Mouse (Mus musculus) limb, embryonic 11.5 days (tissue): ENCODE data around the gene Spindoc. TPM values are rescaled to one million over a fixed set of nuclear protein-coding genes. Genes with fewer than 3 reads are reported as not detected.
"Not testable (repeated sequence)": the region's sequence is repeated elsewhere in the genome, so short reads cannot be mapped to it uniquely, and the experiment has no call there.

Experiments used
- ATAC-seq: fragments of 200-750 bp; cut with Nextera tagmentation; 2 replicates; pipeline ENCODE4 v1.8.0; 2017; ENCODE audit warnings: low read depth; ENCODE audit not compliant: insufficient number of reproducible peaks, low FRiP score, low TSS enrichment
- DNase-seq: peaks from one replicate; pipeline ENCODE4 v3.0.0-alpha.2; 2015; ENCODE audit warnings: low spot score
- H3K27ac ChIP-seq: fragments of 300-500 bp; sonication (generic); replicated peaks from 2 replicates; pipeline ENCODE4 v1.5.1; 2014; ENCODE audit warnings: low read depth, mild to moderate bottlenecking, low read length
- H3K27me3 ChIP-seq: fragments of 300-500 bp; sonication (generic); 2 replicates; pipeline ENCODE4 v1.6.1; 2014; ENCODE audit warnings: mild to moderate bottlenecking, low read length, mixed read lengths; ENCODE audit not compliant: control insufficient read depth, insufficient read depth
- H3K36me3 ChIP-seq: fragments of 300-500 bp; sonication (generic); 2 replicates; pipeline ENCODE4 v1.6.1; 2014; ENCODE audit warnings: mild to moderate bottlenecking, low read length, moderate library complexity, mixed read lengths; ENCODE audit not compliant: control insufficient read depth, insufficient read depth
- H3K4me1 ChIP-seq: fragments of 300-500 bp; sonication (generic); 2 replicates; pipeline ENCODE4 v1.6.1; 2014; ENCODE audit warnings: low read length, mixed read lengths; ENCODE audit not compliant: control insufficient read depth, insufficient read depth
- H3K4me2 ChIP-seq: fragments of 300-500 bp; sonication (generic); 2 replicates; pipeline ENCODE4 v1.6.1; 2014; ENCODE audit warnings: low read depth, mild to moderate bottlenecking, moderate library complexity; ENCODE audit not compliant: severe bottlenecking
- H3K4me3 ChIP-seq: fragments of 300-500 bp; sonication (generic); 2 replicates; pipeline ENCODE4 v1.5.1; 2014; ENCODE audit warnings: low read depth, low read length
- H3K9ac ChIP-seq: fragments of 300-500 bp; sonication (generic); 2 replicates; pipeline ENCODE4 v1.6.1; 2014; ENCODE audit warnings: mild to moderate bottlenecking, low read length
- H3K9me3 ChIP-seq: fragments of 300-500 bp; sonication (generic); 2 replicates; pipeline ENCODE4 v1.6.1; 2016; ENCODE audit warnings: low read length; ENCODE audit not compliant: control insufficient read depth
- WGBS: fragments of 180-500 bp; shearing (Covaris S2); extraction: QIAGEN DNeasy Blood & Tissue Kit; methylation state at CpG from one replicate; pipeline ENCODE4 v1.1.7; 2014; 5-methylcytosine and 5-hydroxymethylcytosine counted together
- polyA plus RNA-seq: library from polyadenylated mRNA; unstranded; fragments of >200 nt; fragmentation: Nextera tagmentation; extraction: Ambion mirVana; gene quantifications from 2 replicates; pipeline ENCODE4 v1.2.1, GENCODE M21; 2014

The Spindoc gene
- polyA plus RNA-seq, 1 experiment from 2014 or later: 47.9 TPM

GRCm38 (mm10) chr19:7382248-7382902, 419 bp downstream of the Spindoc start:
- Histone ChIP-seq H3K9me3 (no peaks in the 10 kb centered on the region; the same call in 1 of the 2 replicates), H3K4me1 (peaks cover 11% of the 10 kb centered on the region), H3K4me3 (peak overlapping the region; percentile 92), H3K9ac (peak overlapping the region; percentile 94), H3K36me3 (no peaks in the 10 kb centered on the region), H3K27me3 (no peaks in the 10 kb centered on the region), H3K27ac (peak overlapping the region; percentile 92), H3K4me2 (peak overlapping the region; percentile 88)
- under 1% methylated on average over 52 of the region's 60 CpGs for WGBS
- DNase-seq: peak; percentile 86
- peak; percentile 72 for ATAC-seq

DNA sequence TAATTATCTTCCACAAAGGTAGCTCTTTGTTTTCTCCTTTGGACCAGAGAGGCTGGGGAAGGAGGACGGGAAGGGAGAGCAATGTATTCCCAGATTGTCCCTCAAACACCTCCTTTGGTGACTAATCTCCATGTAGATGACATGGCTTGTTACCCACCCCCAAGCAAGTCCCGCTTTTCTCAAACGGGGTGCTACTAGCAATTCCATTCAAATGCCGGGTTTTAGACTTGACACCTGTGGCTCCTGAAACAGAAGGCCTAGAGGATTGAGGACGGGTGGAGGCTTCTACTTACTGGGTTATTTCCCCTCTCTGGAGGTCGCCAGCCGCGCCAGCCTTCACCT, 917 bp downstream of the Spindoc start:
- Histone ChIP-seq H3K27ac (peak overlapping the region; percentile 92), H3K36me3 (no peaks in the 10 kb centered on the region), H3K4me2 (peak overlapping the region; percentile 88), H3K4me1 (peaks cover 11% of the 10 kb centered on the region), H3K9ac (peak overlapping the region; percentile 94), H3K4me3 (peak overlapping the region; percentile 92), H3K9me3 (no peaks in the 10 kb centered on the region; the same call in 1 of the 2 replicates), H3K27me3 (no peaks in the 10 kb centered on the region)
- ATAC-seq (no peak), DNase-seq (no peak)
- 2% methylated on average over 8 of the region's 8 CpGs for WGBS

DNA sequence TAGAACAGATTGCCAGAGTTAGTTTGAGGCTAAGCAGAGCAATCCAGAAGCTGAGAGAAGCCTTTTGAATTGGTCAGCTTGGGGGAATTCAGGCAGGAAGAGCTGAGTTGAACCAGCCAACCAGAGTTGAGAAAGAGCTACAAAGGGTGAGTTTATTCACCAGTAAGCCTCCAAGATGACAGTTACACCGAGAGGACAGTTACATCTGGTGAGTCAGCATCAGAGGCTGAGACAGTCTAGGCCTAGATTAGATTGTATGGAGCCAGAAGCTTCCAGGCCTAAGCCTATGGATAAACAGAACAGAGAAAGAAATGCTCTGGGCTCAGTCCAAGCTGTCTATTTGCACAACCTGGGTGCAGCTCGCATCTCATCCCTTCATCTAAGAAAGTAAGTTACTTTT, 5.2 kb downstream of the Spindoc start:
- no peak overlapping the region for H3K9ac ChIP-seq
- ATAC-seq (no peak), DNase-seq (no peak)
- 89% methylated on average over 2 of the region's 2 CpGs for WGBS
- H3K27me3 ChIP-seq: no peaks in the 10 kb centered on the region
- no peak overlapping the region for H3K27ac ChIP-seq
- no peak overlapping the region for H3K4me2 ChIP-seq
- H3K9me3 ChIP-seq: no peaks in the 10 kb centered on the region
- H3K4me3 ChIP-seq: no peak overlapping the region
- H3K4me1 ChIP-seq: peaks cover 6% of the 10 kb centered on the region
- H3K36me3 ChIP-seq: peaks cover 28% of the 10 kb centered on the region

- Histone ChIP-seq H3K27me3 (no peaks in the 10 kb centered on the region), H3K4me1 (no peaks in the 10 kb centered on the region), H3K9ac (no peak overlapping the region), H3K4me3 (no peak overlapping the region), H3K4me2 (no peak overlapping the region), H3K36me3 (peaks cover 40% of the 10 kb centered on the region), H3K9me3 (no peaks in the 10 kb centered on the region), H3K27ac (no peak overlapping the region)
- DNase-seq: no peak
- ATAC-seq: no peak
- WGBS: 95% methylated on average over 8 of the region's 8 CpGs
Observed at GRCm38 (mm10) chr19:7374491-7374890, 8.3 kb downstream of the Spindoc start.

DNA sequence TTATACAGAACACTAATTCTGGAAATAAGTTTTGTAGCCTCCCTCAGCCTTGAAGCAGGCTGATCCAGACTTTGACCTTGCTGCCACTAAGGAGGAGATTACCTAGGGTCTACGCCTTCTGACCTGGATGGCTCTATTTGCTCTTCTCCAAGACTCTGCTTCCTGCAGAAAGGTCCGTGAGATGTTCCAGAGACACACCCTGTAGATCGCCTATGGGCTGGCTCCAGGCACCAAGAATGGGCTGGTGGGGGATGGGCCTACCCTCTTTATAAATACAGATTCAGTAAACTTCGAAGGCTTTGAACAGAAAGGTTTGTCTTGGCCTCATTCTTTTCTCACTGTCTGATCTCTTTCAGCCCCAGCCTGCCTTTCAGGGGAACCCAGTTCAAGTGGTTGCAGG, 13.3 kb downstream of the Spindoc start:
- H3K4me1 ChIP-seq, H3K27ac ChIP-seq, H3K9ac ChIP-seq, H3K9me3 ChIP-seq, H3K4me2 ChIP-seq, DNase-seq, H3K4me3 ChIP-seq, ATAC-seq, H3K27me3 ChIP-seq: not testable (repeated sequence)
- peaks cover 34% of the 10 kb centered on the region for H3K36me3 ChIP-seq
- 95% methylated on average over 4 of the region's 4 CpGs for WGBS

- Histone ChIP-seq H3K27ac (no peak overlapping the region), H3K9me3 (no peaks in the 10 kb centered on the region), H3K27me3 (no peaks in the 10 kb centered on the region), H3K4me2 (no peak overlapping the region), H3K36me3 (0 out of 2 replicates have a peak, but pooled peaks cover 2% of the 10 kb centered on the region), H3K4me3 (no peak overlapping the region), H3K9ac (no peak overlapping the region), H3K4me1 (no peaks in the 10 kb centered on the region)
- DNase-seq: no peak
- ATAC-seq: no peak
- WGBS: 57% methylated on average over 6 of the region's 6 CpGs
Observed at GRCm38 (mm10) chr19:7353636-7354035, 29.2 kb downstream of the Spindoc start.

DNA sequence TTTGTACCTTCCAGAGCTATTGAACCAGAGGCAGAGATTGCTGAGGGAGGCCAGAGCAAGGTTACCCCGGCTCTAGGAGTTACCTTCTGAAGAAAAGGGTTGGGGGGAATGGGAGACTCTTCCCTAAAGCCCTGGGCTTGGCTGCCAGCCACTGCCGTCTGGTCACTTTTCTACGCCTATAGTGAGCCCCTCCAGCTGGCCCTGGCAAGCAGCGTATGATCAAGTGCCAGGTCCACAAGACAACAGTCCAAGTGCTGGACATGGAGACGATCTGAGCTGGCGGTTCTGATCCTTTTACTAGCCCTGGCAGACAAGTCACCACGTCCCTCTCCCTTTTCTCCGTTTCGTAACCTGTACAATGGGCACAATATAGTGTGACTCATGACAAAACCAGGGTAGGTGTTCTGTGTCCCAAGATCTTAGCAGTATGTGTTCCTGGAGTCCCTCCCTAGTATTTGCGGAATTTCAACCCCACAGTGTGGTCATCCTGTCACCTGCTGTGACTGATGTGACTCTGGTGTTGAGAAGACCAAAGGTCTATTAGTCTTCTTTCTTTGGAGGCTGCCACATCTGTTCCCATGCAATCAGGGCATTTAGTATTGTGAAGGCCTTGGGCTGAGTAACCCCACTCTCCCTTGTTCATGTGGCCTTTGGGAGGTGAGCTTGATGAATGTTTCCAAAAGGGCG, 29.8 kb downstream of the Spindoc start:
- WGBS: 83% methylated on average over 11 of the region's 11 CpGs
- Histone ChIP-seq H3K4me3 (no peak overlapping the region), H3K27me3 (no peaks in the 10 kb centered on the region), H3K4me1 (no peaks in the 10 kb centered on the region), H3K4me2 (no peak overlapping the region), H3K9ac (no peak overlapping the region), H3K27ac (no peak overlapping the region), H3K9me3 (no peaks in the 10 kb centered on the region), H3K36me3 (0 out of 2 replicates have a peak, but pooled peaks cover 2% of the 10 kb centered on the region)
- ATAC-seq (no peak), DNase-seq (no peak)

DNA sequence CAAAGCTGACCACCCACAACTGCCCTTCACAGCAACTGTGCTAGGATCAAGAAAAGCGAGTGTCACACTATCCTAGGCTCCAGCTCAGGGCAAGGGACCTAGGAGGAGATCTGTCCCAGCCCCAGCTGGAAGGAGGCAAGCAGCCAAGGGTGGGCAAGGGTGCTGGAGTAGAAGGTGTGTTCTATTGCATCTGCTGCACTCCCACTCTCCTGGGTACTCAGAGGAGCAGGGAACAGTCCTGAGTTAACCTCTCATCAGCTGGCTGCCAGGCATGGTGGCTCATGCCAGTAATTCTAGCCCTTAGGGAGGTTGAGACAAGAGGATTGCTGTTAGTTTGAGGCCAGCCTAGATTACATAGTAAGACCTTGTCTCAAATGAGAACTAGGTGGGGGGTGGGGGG, 32.8 kb downstream of the Spindoc start:
- Histone ChIP-seq H3K4me3 (no peak overlapping the region), H3K36me3 (no peaks in the 10 kb centered on the region), H3K27ac (no peak overlapping the region), H3K4me2 (no peak overlapping the region), H3K4me1 (no peaks in the 10 kb centered on the region), H3K27me3 (no peaks in the 10 kb centered on the region), H3K9ac (no peak overlapping the region), H3K9me3 (no peaks in the 10 kb centered on the region)
- ATAC-seq (no peak), DNase-seq (no peak)
- WGBS: 59% methylated on average over 1 of the region's 1 CpGs
